Mouse (Mus musculus) hindbrain, embryonic 12.5 days (tissue): ENCODE results near the gene Arpc5. TPM values are rescaled to one million over a fixed set of nuclear protein-coding genes. Genes with fewer than 3 reads are reported as not detected.
A peak's percentile ranks its signal among the peaks of the same experiment; 100 is the strongest.

Source experiments
- ATAC-seq: fragments of 200-750 bp; cut with Nextera tagmentation; 2 replicates; pipeline ENCODE4 v1.8.0; 2017; ENCODE audit warnings: moderate TSS enrichment; ENCODE audit not compliant: low FRiP score
- H3K27ac ChIP-seq: fragments of 300-500 bp; sonication (generic); 2 replicates; pipeline ENCODE4 v1.5.1; 2016; ENCODE audit warnings: mild to moderate bottlenecking
- H3K27me3 ChIP-seq: fragments of 300-500 bp; sonication (generic); 2 replicates; pipeline ENCODE4 v1.6.1; 2016; ENCODE audit warnings: mild to moderate bottlenecking
- H3K36me3 ChIP-seq: fragments of 300-500 bp; sonication (generic); 2 replicates; pipeline ENCODE4 v1.6.1; 2016; ENCODE audit warnings: mild to moderate bottlenecking
- H3K4me1 ChIP-seq: fragments of 300-500 bp; sonication (generic); 2 replicates; pipeline ENCODE4 v1.6.1; 2016
- H3K4me2 ChIP-seq: fragments of 300-500 bp; sonication (generic); replicated peaks from 2 replicates; pipeline ENCODE4 v1.6.1; 2016; ENCODE audit warnings: mild to moderate bottlenecking
- H3K4me3 ChIP-seq: fragments of 300-500 bp; sonication (generic); 2 replicates; pipeline ENCODE4 v1.5.1; 2016; ENCODE audit warnings: mild to moderate bottlenecking
- H3K9ac ChIP-seq: fragments of 300-500 bp; sonication (generic); 2 replicates; pipeline ENCODE4 v1.6.1; 2016; ENCODE audit warnings: mild to moderate bottlenecking, moderate library complexity
- H3K9me3 ChIP-seq: fragments of 300-500 bp; sonication (generic); replicated peaks from 2 replicates; pipeline ENCODE4 v1.6.1; 2016; ENCODE audit warnings: mild to moderate bottlenecking
- WGBS: fragments of 180-500 bp; shearing (Covaris S2); methylation state at CpG from one replicate; pipeline ENCODE4 v1.1.7; 2016; 5-methylcytosine and 5-hydroxymethylcytosine counted together
- polyA plus RNA-seq: library from polyadenylated mRNA; unstranded; fragments of >200 nt; fragmentation: Nextera tagmentation; extraction: Ambion mirVana; gene quantifications from 2 replicates; pipeline ENCODE4 v1.2.1, GENCODE M21; 2016

The Arpc5 gene
- polyA plus RNA-seq, 1 experiment from 2014 or later = 310 TPM

DNA sequence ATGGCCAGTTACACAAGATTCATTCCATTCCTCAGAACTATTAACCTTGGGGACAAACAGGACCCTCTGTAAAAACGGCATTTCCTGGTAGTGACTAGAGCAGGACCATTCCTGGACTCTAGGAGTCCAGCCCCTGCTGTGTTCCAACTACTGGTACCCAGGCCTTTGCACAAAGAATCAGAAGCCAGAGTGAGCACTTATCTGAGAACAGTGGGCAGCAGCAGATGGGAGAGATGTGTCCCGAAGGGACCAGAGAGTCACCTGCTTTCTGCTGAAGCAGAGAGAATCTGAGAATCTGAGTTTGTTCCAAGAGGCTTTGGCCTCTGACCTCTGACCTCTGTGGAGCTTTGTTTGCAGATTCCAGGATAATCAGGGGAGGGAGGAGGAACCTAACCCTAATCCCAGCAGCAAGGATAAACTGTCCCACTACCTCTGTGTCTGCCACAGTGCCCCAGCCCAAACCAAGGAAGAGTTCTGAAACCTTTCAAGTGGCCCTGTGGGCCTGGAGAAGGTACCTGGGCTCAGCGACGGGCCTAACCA, 21.8 kb downstream of the Arpc5 start:
- no peaks in the 10 kb centered on the region for H3K36me3 ChIP-seq
- WGBS = 41% methylated on average over 4 of the region's 4 CpGs
- H3K4me1 ChIP-seq = peaks cover 8% of the 10 kb centered on the region
- no peaks in the 10 kb centered on the region for H3K27me3 ChIP-seq
- no peak overlapping the region for H3K4me2 ChIP-seq
- H3K9me3 ChIP-seq = no peaks in the 10 kb centered on the region
- ATAC-seq = no peak
- no peak overlapping the region for H3K4me3 ChIP-seq
- H3K9ac ChIP-seq = no peak overlapping the region
- no peak overlapping the region for H3K27ac ChIP-seq

DNA sequence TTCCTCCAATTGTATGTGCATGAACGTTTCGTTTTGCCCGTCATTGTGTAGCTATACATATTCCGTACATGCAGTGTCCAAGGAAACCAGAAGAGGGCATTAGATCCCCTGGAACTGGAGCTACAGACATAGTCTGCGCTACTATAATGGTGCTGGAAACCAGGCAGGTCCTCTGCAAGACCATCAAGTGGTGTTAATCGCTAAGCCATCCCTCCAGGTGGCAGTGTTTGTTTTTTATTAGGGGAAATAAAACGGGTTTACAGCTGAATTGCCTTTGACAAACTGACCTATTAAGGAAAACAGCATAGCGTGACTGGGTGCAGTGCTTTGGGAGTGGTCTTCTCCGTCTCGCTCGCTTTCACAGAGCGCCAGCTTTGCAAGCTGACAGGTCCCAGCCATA, 23.9 kb downstream of the Arpc5 start:
- H3K4me1 ChIP-seq = peaks cover 16% of the 10 kb centered on the region
- H3K27me3 ChIP-seq = no peaks in the 10 kb centered on the region
- H3K4me3 ChIP-seq = no peak overlapping the region
- no peaks in the 10 kb centered on the region for H3K9me3 ChIP-seq
- H3K9ac ChIP-seq = no peak overlapping the region
- H3K4me2 ChIP-seq = no peak overlapping the region
- ATAC-seq = peak; percentile 51; the same call in 1 of the 2 replicates
- H3K27ac ChIP-seq = no peak overlapping the region
- H3K36me3 ChIP-seq = no peaks in the 10 kb centered on the region
- whole genome bisulfite sequencing = 26% methylated on average over 12 of the region's 12 CpGs

GRCm38 (mm10) chr1:152790821-152791220, 24.5 kb downstream of the Arpc5 start:
- no peak overlapping the region for H3K4me3 ChIP-seq
- no peak overlapping the region for H3K4me2 ChIP-seq
- ATAC-seq = no peak
- peaks cover 16% of the 10 kb centered on the region for H3K4me1 ChIP-seq
- H3K9ac ChIP-seq = no peak overlapping the region
- H3K36me3 ChIP-seq = no peaks in the 10 kb centered on the region
- H3K9me3 ChIP-seq = no peaks in the 10 kb centered on the region
- H3K27me3 ChIP-seq = no peaks in the 10 kb centered on the region
- no peak overlapping the region for H3K27ac ChIP-seq
- WGBS = 25% methylated on average over 6 of the region's 6 CpGs

DNA sequence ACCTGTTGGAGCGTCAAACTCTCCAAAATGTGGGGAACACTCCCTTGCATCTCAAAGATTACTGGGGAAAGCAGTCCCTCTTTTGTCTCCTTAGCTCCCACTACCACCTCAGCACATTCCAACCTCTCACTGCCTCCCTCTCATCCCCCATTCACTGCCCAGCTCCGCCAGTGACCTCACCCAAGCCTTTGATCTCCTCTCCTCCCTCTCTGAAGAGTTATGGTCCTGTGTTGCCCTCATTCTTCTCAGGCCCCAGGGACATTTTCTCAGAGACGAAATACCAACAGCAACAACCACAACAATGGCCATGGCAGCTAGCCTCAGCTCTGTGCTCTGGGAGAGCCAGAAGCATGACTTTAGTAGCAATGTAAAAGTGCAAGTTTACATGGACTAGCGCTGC, 24.9 kb downstream of the Arpc5 start:
- H3K36me3 ChIP-seq = no peaks in the 10 kb centered on the region
- no peak overlapping the region for H3K4me3 ChIP-seq
- H3K27ac ChIP-seq = no peak overlapping the region
- no peaks in the 10 kb centered on the region for H3K27me3 ChIP-seq
- WGBS = 23% methylated on average over 4 of the region's 4 CpGs
- no peak overlapping the region for H3K4me2 ChIP-seq
- no peak for ATAC-seq
- no peak overlapping the region for H3K9ac ChIP-seq
- H3K4me1 ChIP-seq = peaks cover 19% of the 10 kb centered on the region
- H3K9me3 ChIP-seq = no peaks in the 10 kb centered on the region

- no peak overlapping the region for H3K4me3 ChIP-seq
- H3K36me3 ChIP-seq = no peaks in the 10 kb centered on the region
- peak overlapping the region; percentile 55; the same call in 1 of the 2 replicates for H3K27ac ChIP-seq
- 0 out of 2 replicates have a peak overlapping the region, but pooled peaks have one; percentile 1 for H3K4me2 ChIP-seq
- 7% methylated on average over 12 of the region's 12 CpGs for WGBS
- ATAC-seq = 0 out of 2 replicates have a peak, but pooled peaks have one; percentile 53
- H3K9ac ChIP-seq = no peak overlapping the region
- H3K4me1 ChIP-seq = peaks cover 19% of the 10 kb centered on the region
- no peaks in the 10 kb centered on the region for H3K9me3 ChIP-seq
- H3K27me3 ChIP-seq = no peaks in the 10 kb centered on the region
Measured at GRCm38 (mm10) chr1:152792736-152793494, 26.6 kb downstream of the Arpc5 start.

DNA sequence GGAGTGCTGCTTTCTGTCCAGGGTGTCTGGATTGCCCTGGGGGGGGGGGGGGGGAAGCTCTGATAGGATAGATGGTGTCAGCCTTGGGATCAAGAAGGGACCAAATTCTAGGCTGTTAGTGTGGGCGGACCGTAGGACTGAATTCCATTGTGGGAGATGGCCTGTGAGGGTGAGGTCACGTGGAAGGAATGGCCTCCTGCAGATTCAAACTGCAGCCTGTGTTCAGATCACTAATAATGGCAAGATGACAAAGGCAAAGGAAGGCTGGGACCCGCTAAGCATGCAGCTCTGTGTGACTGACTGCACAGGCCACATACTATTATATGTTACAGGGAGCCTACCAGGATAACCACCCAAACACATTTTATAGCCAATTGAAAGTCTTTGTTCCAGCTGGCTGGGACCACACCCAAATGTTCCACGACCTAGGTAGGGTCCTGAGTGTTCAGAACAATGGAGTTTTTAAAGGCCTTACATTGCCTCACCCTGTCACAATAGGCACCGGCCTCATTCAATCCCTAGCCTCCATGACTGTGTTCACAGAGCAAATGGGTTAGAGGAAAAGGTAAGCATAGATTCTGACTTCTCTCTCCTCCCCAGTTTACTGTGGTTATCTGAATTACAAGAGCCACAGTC, 27.3 kb downstream of the Arpc5 start:
- Histone ChIP-seq H3K4me1 (peaks cover 19% of the 10 kb centered on the region), H3K9ac (no peak overlapping the region), H3K27ac (peak overlapping the region; percentile 55; the same call in 1 of the 2 replicates), H3K4me3 (no peak overlapping the region), H3K4me2 (no peak overlapping the region), H3K9me3 (no peaks in the 10 kb centered on the region), H3K27me3 (no peaks in the 10 kb centered on the region), H3K36me3 (no peaks in the 10 kb centered on the region)
- WGBS = 19% methylated on average over 6 of the region's 6 CpGs
- ATAC-seq = 0 out of 2 replicates have a peak, but pooled peaks have one; percentile 30

- WGBS = 67% methylated on average over 8 of the region's 8 CpGs
Measured at GRCm38 (mm10) chr1:152795688-152796255, 29.4 kb downstream of the Arpc5 start.

DNA sequence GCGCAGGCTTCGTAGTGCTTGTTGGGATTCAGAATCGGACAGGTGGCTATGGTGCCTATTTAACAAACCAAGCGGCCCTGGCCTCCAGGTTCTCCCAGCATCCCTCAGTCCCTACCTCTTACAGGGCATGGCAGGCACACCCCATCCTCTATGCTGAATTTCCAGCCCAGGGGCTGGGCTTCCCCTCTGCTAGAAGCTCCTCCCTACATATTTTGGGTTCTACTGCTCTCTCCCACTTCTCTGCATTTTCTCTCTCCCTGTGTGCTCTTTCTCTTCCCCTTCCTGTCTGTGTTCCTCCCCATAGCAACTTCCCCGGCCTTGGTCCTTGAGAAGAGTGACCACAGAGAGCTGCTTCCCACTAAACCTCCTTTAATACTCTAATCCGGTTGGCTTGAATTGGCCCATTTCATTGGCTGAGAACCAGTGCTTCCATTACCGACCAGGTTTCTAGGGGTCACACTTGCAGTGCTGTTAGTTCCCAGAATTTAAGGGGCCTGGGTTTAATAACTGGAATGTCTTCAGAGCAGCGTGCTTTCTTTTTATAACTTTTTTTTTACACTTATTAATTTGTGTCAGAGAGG, 30.4 kb downstream of the Arpc5 start:
- WGBS = 84% methylated on average over 8 of the region's 8 CpGs
- H3K4me1 ChIP-seq = peaks cover 23% of the 10 kb centered on the region
- no peak overlapping the region for H3K4me2 ChIP-seq
- no peaks in the 10 kb centered on the region for H3K36me3 ChIP-seq
- no peaks in the 10 kb centered on the region for H3K9me3 ChIP-seq
- no peak for ATAC-seq
- no peak overlapping the region for H3K4me3 ChIP-seq
- no peak overlapping the region for H3K9ac ChIP-seq
- H3K27ac ChIP-seq = no peak overlapping the region
- H3K27me3 ChIP-seq = no peaks in the 10 kb centered on the region

More at GRCm38 (mm10) chr1:152795688-152796255, 29.4 kb downstream of the Arpc5 start:
- Histone ChIP-seq H3K9ac (no peak overlapping the region), H3K27me3 (no peaks in the 10 kb centered on the region), H3K27ac (no peak overlapping the region), H3K9me3 (no peaks in the 10 kb centered on the region), H3K36me3 (no peaks in the 10 kb centered on the region), H3K4me2 (no peak overlapping the region), H3K4me1 (peaks cover 23% of the 10 kb centered on the region), H3K4me3 (no peak overlapping the region)
- ATAC-seq = no peak

DNA sequence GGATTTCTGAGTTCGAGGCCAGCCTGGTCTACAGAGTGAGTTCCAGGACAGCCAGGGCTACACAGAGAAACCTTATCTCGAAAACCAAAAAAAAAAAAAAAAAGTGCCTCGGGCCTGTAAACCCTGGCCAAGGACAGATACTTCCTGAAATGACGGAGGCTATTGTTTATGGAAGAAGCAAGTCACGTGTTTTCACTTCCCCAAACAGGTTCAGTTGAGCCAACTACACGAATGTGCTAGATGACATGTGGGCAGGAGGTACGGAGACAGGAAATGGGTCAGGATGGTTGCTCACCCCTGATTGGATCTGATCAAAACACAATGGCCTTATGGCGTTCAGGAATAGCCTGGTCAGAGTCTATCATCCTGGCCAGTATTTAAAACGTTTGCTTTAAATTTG, 31.8 kb downstream of the Arpc5 start:
- H3K4me1 ChIP-seq = peaks cover 16% of the 10 kb centered on the region
- no peaks in the 10 kb centered on the region for H3K9me3 ChIP-seq
- no peaks in the 10 kb centered on the region for H3K27me3 ChIP-seq
- no peaks in the 10 kb centered on the region for H3K36me3 ChIP-seq
- no peak for ATAC-seq
- H3K4me3 ChIP-seq = no peak overlapping the region
- H3K4me2 ChIP-seq = no peak overlapping the region
- 76% methylated on average over 9 of the region's 9 CpGs for WGBS
- no peak overlapping the region for H3K27ac ChIP-seq
- no peak overlapping the region for H3K9ac ChIP-seq

GRCm38 (mm10) chr1:152799897-152800296, 33.6 kb downstream of the Arpc5 start, which contains the start of gene Ncf2:
Gene Ncf2 (plus strand): TSS chr1:152800194.
- H3K4me3 ChIP-seq = no peak within 1 kb of the TSS
- H3K4me1 ChIP-seq = peaks cover 7% of the 10 kb centered on the region; the same call in 1 of the 2 replicates
- 17% methylated on average over 2 of the region's 2 CpGs for WGBS
- H3K9ac ChIP-seq = no peak within 1 kb of the TSS
- ATAC-seq = peak; percentile 61; the same call in 1 of the 2 replicates
- H3K9me3 ChIP-seq = no peaks in the 10 kb centered on the region
- no peak within 1 kb of the TSS for H3K4me2 ChIP-seq
- no peaks in the 10 kb centered on the region for H3K36me3 ChIP-seq
- H3K27me3 ChIP-seq = no peaks in the 10 kb centered on the region
- 0 out of 2 replicates have a peak within 1 kb of the TSS, but pooled peaks have one; percentile 5 for H3K27ac ChIP-seq

GRCm38 (mm10) chr1:152800633-152801176, 34.4 kb downstream of the Arpc5 start:
- Histone ChIP-seq H3K9ac (no peak overlapping the region), H3K4me2 (no peak overlapping the region), H3K4me1 (peaks cover 7% of the 10 kb centered on the region; the same call in 1 of the 2 replicates), H3K9me3 (no peaks in the 10 kb centered on the region), H3K36me3 (no peaks in the 10 kb centered on the region), H3K4me3 (no peak overlapping the region), H3K27ac (no peak overlapping the region), H3K27me3 (no peaks in the 10 kb centered on the region)
- no peak for ATAC-seq
- WGBS = 87% methylated on average over 13 of the region's 13 CpGs
